Mouse (Mus musculus) neural tube, embryonic 10.5 days (tissue): Measurements from ENCODE around the gene Ddx59.

Experiments
- DNase-seq: peaks from one replicate; pipeline ENCODE4 v3.0.0-alpha.2; 2017; ENCODE audit warnings: low spot score; ENCODE audit errors: extremely low spot score

Gene Ddx59

GRCm38 (mm10) chr1:136414798-136415755 lies at the start of gene Ddx59:
Gene Ddx59 (plus strand): TSS chr1:136415271.
- peak; percentile 99 for DNase-seq

GRCm38 (mm10) chr1:136365986-136366385 lies 49.1 kb upstream of the Ddx59 start:
- no peak for DNase-seq

GRCm38 (mm10) chr1:136379261-136379660 lies 35.8 kb upstream of the Ddx59 start:
- no peak for DNase-seq

- no peak for DNase-seq
Measured at GRCm38 (mm10) chr1:136380161-136380560, 34.9 kb upstream of the Ddx59 start.

GRCm38 (mm10) chr1:136380606-136381005 lies 34.5 kb upstream of the Ddx59 start:
- DNase-seq = no peak

GRCm38 (mm10) chr1:136381169-136381568 lies 33.9 kb upstream of the Ddx59 start:
- DNase-seq = no peak

- DNase-seq = no peak
Measured at GRCm38 (mm10) chr1:136381583-136381982, 33.5 kb upstream of the Ddx59 start.

- no peak for DNase-seq
Measured at GRCm38 (mm10) chr1:136386914-136387313, 28.2 kb upstream of the Ddx59 start.

- peak; percentile 29 for DNase-seq
Measured at GRCm38 (mm10) chr1:136394506-136394905, 20.6 kb upstream of the Ddx59 start.

GRCm38 (mm10) chr1:136395073-136395472 lies 20.0 kb upstream of the Ddx59 start:
- no peak for DNase-seq

- no peak for DNase-seq
Measured at GRCm38 (mm10) chr1:136401281-136401680, 13.8 kb upstream of the Ddx59 start.

- no peak for DNase-seq
Measured at GRCm38 (mm10) chr1:136409631-136410030, 5.4 kb upstream of the Ddx59 start.

GRCm38 (mm10) chr1:136415756-136416126 lies 670 bp downstream of the Ddx59 start:
- no peak for DNase-seq

- no peak for DNase-seq
Measured at GRCm38 (mm10) chr1:136418393-136418792, 3.3 kb downstream of the Ddx59 start.

- no peak for DNase-seq
Measured at GRCm38 (mm10) chr1:136427166-136427969, 12.3 kb downstream of the Ddx59 start.

GRCm38 (mm10) chr1:136428981-136429380 lies 13.9 kb downstream of the Ddx59 start:
- no peak for DNase-seq

GRCm38 (mm10) chr1:136430126-136430818 lies 15.2 kb downstream of the Ddx59 start:
- DNase-seq = no peak

GRCm38 (mm10) chr1:136440741-136441140 lies 25.7 kb downstream of the Ddx59 start:
- DNase-seq = no peak

- DNase-seq = no peak
Measured at GRCm38 (mm10) chr1:136442809-136443208, 27.7 kb downstream of the Ddx59 start.

GRCm38 (mm10) chr1:136444555-136445255 lies 29.6 kb downstream of the Ddx59 start:
- DNase-seq = no peak

- no peak for DNase-seq
Measured at GRCm38 (mm10) chr1:136446933-136447332, 31.9 kb downstream of the Ddx59 start.
